Mouse (Mus musculus): ENCODE results near the gene Mgrn1.
A peak's percentile ranks its signal among the peaks of the same experiment; 100 is the strongest.

GRCm38 (mm10) chr16:4897146-4897730 is 11.2 kb downstream of the Mgrn1 start:
- TF ChIP-seq CTCF (IDR thresholded peaks at IDR 0.05; ENCODE audit: low read depth): peak; percentile 70
- no peak for TF ChIP-seq EP300 (IDR thresholded peaks at IDR 0.05; ENCODE audit: low read depth)

Data from liver, postnatal 0 days (tissue).